Mouse (Mus musculus): ENCODE results near the gene Smim23. TPM values are rescaled to one million over a fixed set of nuclear protein-coding genes. Genes with fewer than 3 reads are reported as not detected.

The Smim23 gene
- total RNA-seq (2023): not detected in 2 replicates

DNA sequence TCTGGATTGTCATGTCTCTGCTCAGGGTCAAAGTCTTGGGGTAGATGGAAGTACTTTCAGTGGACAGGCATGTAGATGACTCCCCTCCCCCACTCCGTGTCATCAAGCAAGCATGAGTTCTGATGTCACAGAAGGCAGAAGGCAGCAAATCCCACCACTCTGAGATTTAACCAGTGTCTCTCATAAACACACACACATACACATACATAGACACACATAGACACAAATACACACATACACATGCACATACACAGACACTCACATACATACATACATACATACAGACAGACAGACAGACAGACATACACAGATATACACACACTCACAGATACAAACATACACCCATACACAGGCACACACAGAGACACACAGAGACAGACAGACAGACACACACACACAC lies at the start of gene Smim23:
TSS of gene Smim23 (minus strand) at position 101 of the 400 bp plus-strand sequence.

Other genes starting within 250 kb of the Smim23 start
- 70.4 and 93.0 TPM in 2 replicates for gene Fbxw11, start 181.9 kb downstream of the Smim23 start, total RNA-seq (2023)

All from neutrophil, adult 65 days (primary cell).